Mouse (Mus musculus): Measurements from ENCODE around the gene Rprd2. TPM values are rescaled to one million over a fixed set of nuclear protein-coding genes. Genes with fewer than 3 reads are reported as not detected.
"Not testable (repeated sequence)": the region's sequence is repeated elsewhere in the genome, so short reads cannot be mapped to it uniquely, and the experiment has no call there.

Rprd2 gene
- polyA plus RNA-seq, 1 experiment from 2014 or later: 22.6 TPM

DNA sequence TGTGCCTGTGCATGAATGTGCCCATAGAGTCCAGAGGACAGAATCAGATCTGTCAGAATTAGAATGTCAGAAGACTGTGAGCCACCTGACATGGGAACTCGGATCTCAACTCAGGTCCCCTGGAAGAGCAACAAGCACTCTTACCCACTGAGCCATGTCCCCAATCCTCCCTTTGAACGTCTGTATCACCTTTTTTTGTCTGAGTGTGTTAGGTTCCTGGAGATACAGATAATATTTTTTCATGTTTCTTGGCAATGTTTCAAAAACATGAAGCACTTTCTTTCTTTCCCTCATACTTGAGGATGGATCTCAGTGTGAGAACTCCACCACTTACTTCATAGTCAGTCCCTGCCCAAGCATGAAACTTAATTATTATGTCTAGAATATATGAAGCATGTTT is 10.3 kb downstream of the Rprd2 start:
- ATAC-seq (ENCODE audit: low read depth): no peak
- Histone ChIP-seq H3K4me1 (replicated peaks) (no peaks in the 10 kb centered on the region), H3K27ac (replicated peaks) (no peak overlapping the region)

DNA sequence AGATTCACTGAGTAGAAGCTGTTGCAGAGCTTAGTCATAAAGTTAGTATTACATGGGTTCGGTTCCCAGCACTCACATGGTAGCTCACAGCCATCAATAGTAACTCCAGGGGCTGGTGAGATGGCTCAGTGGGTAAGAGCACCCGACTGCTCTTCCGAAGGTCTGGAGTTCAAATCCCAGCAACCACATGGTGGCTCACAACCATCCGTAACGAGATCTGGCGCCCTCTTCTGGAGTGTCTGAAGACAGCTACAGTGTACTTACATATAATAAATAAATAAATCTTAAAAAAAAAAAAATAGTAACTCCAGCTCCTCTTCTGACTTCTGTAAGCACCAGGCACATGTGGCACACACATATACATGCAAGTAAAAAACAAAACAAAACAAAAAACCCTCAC is 11.0 kb downstream of the Rprd2 start:
- H3K4me2 ChIP-seq; H3K4me1 ChIP-seq (replicated peaks); H3K4me3 ChIP-seq; H3K9me3 ChIP-seq; H3K9ac ChIP-seq; H3K27ac ChIP-seq (replicated peaks); ATAC-seq (ENCODE audit: low read depth); H3K27me3 ChIP-seq: not testable (repeated sequence)
- H3K36me3 ChIP-seq: peaks cover 23% of the 10 kb centered on the region
- WGBS: 78% methylated on average over 6 of the region's 6 CpGs

More for the DNA sequence above, 10.3 kb downstream of the Rprd2 start:
- H3K9me3 ChIP-seq: no peaks in the 10 kb centered on the region
- H3K9ac ChIP-seq: no peak overlapping the region
- H3K4me3 ChIP-seq: no peak overlapping the region
- no peaks in the 10 kb centered on the region for H3K27me3 ChIP-seq
- H3K4me2 ChIP-seq: no peak overlapping the region
- H3K36me3 ChIP-seq: peaks cover 23% of the 10 kb centered on the region
- WGBS: 80% methylated on average over 2 of the region's 2 CpGs

- WGBS: 95% methylated on average over 1 of the region's 1 CpGs
- no peaks in the 10 kb centered on the region for H3K4me1 ChIP-seq (replicated peaks)
- H3K36me3 ChIP-seq: peaks cover 18% of the 10 kb centered on the region
- no peak overlapping the region for H3K4me2 ChIP-seq
- no peaks in the 10 kb centered on the region for H3K9me3 ChIP-seq
- ATAC-seq (ENCODE audit: low read depth): no peak
- no peak overlapping the region for H3K4me3 ChIP-seq
- no peaks in the 10 kb centered on the region for H3K27me3 ChIP-seq
- no peak overlapping the region for H3K27ac ChIP-seq (replicated peaks)
- H3K9ac ChIP-seq: no peak overlapping the region
Measured at GRCm38 (mm10) chr3:95806677-95807076, 12.0 kb downstream of the Rprd2 start.

DNA sequence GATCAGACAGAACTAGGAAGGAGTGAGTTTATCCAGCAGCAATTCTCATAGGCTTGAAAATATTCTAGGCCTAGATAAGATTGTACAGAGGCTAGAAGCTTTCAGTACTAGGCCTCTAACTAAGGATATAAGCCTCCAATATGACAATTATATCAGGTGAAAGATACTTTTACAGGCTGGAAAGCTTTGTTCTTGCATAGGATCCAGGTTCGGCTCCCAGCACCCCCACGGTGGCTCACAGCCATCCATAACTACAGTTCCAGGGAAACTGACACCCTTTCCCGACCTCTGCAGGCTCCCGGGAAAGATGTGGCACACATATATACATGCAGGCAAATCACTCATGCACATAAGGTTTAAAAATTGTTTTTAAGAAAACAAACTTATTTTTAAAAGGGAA is 14.8 kb downstream of the Rprd2 start:
- 93% methylated on average over 4 of the region's 4 CpGs for WGBS
- Histone ChIP-seq H3K4me1 (replicated peaks) (no peaks in the 10 kb centered on the region; the same call in 1 of the 2 replicates), H3K9ac (no peak overlapping the region), H3K4me2 (no peak overlapping the region), H3K36me3 (peaks cover 17% of the 10 kb centered on the region), H3K27ac (replicated peaks) (no peak overlapping the region), H3K9me3 (no peaks in the 10 kb centered on the region), H3K4me3 (no peak overlapping the region), H3K27me3 (no peaks in the 10 kb centered on the region)
- no peak for ATAC-seq (ENCODE audit: low read depth)

GRCm38 (mm10) chr3:95798756-95799155 is 19.9 kb downstream of the Rprd2 start:
- H3K4me1 ChIP-seq (replicated peaks): no peaks in the 10 kb centered on the region; the same call in 1 of the 2 replicates
- no peak for ATAC-seq (ENCODE audit: low read depth)
- H3K4me3 ChIP-seq: no peak overlapping the region
- WGBS: 96% methylated on average over 4 of the region's 4 CpGs
- H3K27me3 ChIP-seq: no peaks in the 10 kb centered on the region
- H3K36me3 ChIP-seq: no peaks in the 10 kb centered on the region
- no peak overlapping the region for H3K4me2 ChIP-seq
- no peak overlapping the region for H3K27ac ChIP-seq (replicated peaks)
- no peaks in the 10 kb centered on the region for H3K9me3 ChIP-seq
- no peak overlapping the region for H3K9ac ChIP-seq

DNA sequence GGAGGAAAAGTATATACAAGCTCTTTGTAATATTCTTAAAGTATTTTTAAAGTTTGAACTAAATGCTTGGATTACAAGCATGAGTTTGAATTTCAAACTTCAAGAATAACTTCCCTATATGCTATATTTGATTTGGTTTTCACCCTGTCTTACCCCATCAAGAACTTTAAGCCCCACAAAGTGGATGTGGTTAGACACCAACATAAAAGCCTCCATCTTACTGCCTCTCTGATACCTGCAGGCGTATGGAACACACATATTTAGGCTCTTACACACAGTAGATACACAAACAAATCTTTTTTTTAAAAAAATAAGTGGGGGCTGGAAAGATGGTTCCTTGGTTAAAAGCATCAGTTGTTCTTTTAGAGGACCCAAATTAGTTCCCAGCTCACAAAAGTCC is 24.4 kb downstream of the Rprd2 start:
- Histone ChIP-seq H3K27me3 (no peaks in the 10 kb centered on the region), H3K4me3 (no peak overlapping the region), H3K9ac (no peak overlapping the region), H3K4me2 (no peak overlapping the region), H3K36me3 (0 out of 2 replicates have a peak, but pooled peaks cover 2% of the 10 kb centered on the region), H3K9me3 (no peaks in the 10 kb centered on the region), H3K4me1 (replicated peaks) (no peaks in the 10 kb centered on the region), H3K27ac (replicated peaks) (no peak overlapping the region)
- 93% methylated on average over 1 of the region's 1 CpGs for WGBS
- ATAC-seq (ENCODE audit: low read depth): no peak

DNA sequence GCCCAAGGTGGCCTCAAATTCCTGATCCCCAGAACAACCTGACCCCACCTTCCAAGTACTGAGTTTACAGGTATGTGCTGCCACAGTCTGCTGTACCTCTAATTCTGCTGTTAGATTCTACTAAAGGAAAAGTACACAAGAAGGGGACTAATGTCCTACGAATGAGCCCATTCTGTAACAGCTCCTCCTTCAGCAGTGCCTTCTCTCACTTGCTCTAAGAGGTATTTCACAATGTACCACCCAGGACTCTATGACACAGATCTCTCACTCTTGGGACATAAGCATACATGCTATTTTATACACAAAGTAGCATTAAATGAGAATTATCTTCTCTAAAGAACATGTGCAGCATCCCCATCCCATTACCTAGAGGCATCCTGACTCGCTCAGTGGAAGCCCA is 25.0 kb downstream of the Rprd2 start:
- 87% methylated on average over 2 of the region's 2 CpGs for WGBS
- H3K27ac ChIP-seq (replicated peaks): no peak overlapping the region
- H3K36me3 ChIP-seq: 0 out of 2 replicates have a peak, but pooled peaks cover 2% of the 10 kb centered on the region
- no peaks in the 10 kb centered on the region for H3K4me1 ChIP-seq (replicated peaks)
- no peak overlapping the region for H3K4me2 ChIP-seq
- no peak overlapping the region for H3K9ac ChIP-seq
- H3K4me3 ChIP-seq: no peak overlapping the region
- no peak for ATAC-seq (ENCODE audit: low read depth)
- no peaks in the 10 kb centered on the region for H3K9me3 ChIP-seq
- H3K27me3 ChIP-seq: no peaks in the 10 kb centered on the region

GRCm38 (mm10) chr3:95785501-95785900 is 33.2 kb downstream of the Rprd2 start:
- Histone ChIP-seq H3K4me2 (no peak overlapping the region), H3K4me3 (no peak overlapping the region), H3K9me3 (no peaks in the 10 kb centered on the region), H3K4me1 (replicated peaks) (no peaks in the 10 kb centered on the region), H3K27me3 (no peaks in the 10 kb centered on the region), H3K9ac (no peak overlapping the region), H3K36me3 (peaks cover 71% of the 10 kb centered on the region), H3K27ac (replicated peaks) (no peak overlapping the region)
- ATAC-seq (ENCODE audit: low read depth): no peak
- 86% methylated on average over 4 of the region's 4 CpGs for WGBS

DNA sequence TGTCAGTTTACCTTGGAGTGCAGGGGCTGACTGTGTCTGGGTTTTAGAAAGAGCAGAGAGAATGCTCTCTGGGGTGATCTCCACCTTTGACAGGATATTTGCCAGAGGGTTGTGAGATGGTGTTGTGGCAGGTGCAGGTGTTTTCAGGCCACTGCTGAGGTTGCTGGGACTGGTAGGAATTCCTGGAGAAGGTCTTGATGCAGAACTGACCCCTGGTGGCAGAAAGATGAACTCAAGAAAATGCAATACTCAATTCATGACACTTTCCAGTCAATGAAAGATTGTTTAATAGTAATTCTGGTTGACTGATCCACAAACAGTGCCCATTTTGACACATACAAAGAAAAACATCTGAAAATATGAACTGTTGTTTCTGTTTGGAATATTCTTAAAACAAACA is 46.7 kb downstream of the Rprd2 start:
- no peaks in the 10 kb centered on the region for H3K4me1 ChIP-seq (replicated peaks)
- no peak overlapping the region for H3K4me3 ChIP-seq
- H3K9ac ChIP-seq: no peak overlapping the region
- H3K9me3 ChIP-seq: no peaks in the 10 kb centered on the region
- ATAC-seq (ENCODE audit: low read depth): no peak
- H3K4me2 ChIP-seq: no peak overlapping the region
- no peaks in the 10 kb centered on the region for H3K27me3 ChIP-seq
- H3K27ac ChIP-seq (replicated peaks): no peak overlapping the region
- H3K36me3 ChIP-seq: peaks cover 79% of the 10 kb centered on the region

DNA sequence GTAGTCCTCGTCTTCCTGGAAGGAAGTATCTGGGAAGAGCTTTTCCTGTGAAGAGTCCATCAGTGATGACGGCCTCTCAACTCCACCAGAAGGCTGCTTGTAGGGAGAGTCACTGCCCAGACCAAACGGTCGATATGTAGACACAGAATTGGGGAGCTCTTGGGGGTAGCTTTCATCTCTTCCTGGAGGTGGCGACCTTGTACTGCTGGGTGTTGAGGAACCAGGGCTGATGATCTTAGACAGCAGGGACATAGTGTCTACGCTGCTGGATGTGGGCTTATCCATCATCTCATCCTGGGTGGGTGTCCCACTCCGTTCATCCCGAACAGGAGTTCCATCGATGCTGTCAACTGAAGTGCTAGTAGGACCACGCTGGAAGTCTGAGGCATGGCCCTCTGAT is 53.1 kb downstream of the Rprd2 start:
- no peak for ATAC-seq (ENCODE audit: low read depth)
- no peaks in the 10 kb centered on the region for H3K4me1 ChIP-seq (replicated peaks)
- no peak overlapping the region for H3K27ac ChIP-seq (replicated peaks)
- no peak overlapping the region for H3K4me2 ChIP-seq
- H3K36me3 ChIP-seq: peaks cover 69% of the 10 kb centered on the region
- H3K9ac ChIP-seq: no peak overlapping the region
- H3K9me3 ChIP-seq: no peaks in the 10 kb centered on the region
- H3K4me3 ChIP-seq: no peak overlapping the region
- WGBS: 94% methylated on average over 10 of the region's 10 CpGs
- no peaks in the 10 kb centered on the region for H3K27me3 ChIP-seq

DNA sequence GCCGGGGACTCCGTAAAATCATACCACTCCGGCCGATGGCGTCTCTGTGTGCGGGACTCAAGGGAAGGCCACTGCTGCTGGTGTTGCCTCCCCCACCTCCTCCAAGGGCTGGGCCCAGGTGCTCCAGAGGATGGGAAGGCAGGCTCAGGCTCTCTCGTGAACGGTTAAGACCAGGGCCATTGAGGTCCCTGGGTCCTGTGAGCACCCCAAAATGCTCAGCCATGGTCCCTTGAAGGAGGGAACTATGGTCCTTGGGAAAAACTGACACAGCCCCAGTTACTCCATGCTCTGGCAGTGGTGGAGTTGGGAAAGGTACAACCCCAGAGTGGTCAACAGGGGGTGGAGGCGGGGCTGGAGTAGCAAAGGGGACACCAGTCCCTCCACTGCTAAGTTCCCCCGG is 54.9 kb downstream of the Rprd2 start:
- no peak overlapping the region for H3K9ac ChIP-seq

GRCm38 (mm10) chr3:95762961-95763360 is 55.7 kb downstream of the Rprd2 start:
- Histone ChIP-seq H3K4me3 (no peak overlapping the region), H3K9ac (no peak overlapping the region), H3K36me3 (peaks cover 49% of the 10 kb centered on the region), H3K4me1 (replicated peaks) (no peaks in the 10 kb centered on the region), H3K27ac (replicated peaks) (no peak overlapping the region), H3K9me3 (no peaks in the 10 kb centered on the region), H3K27me3 (no peaks in the 10 kb centered on the region), H3K4me2 (no peak overlapping the region)
- 49% methylated on average over 6 of the region's 6 CpGs for WGBS
- no peak for ATAC-seq (ENCODE audit: low read depth)

More for the DNA sequence above, 54.9 kb downstream of the Rprd2 start:
- Histone ChIP-seq H3K36me3 (peaks cover 58% of the 10 kb centered on the region), H3K27ac (replicated peaks) (no peak overlapping the region), H3K4me3 (no peak overlapping the region), H3K4me2 (no peak overlapping the region), H3K9me3 (no peaks in the 10 kb centered on the region), H3K4me1 (replicated peaks) (no peaks in the 10 kb centered on the region), H3K27me3 (no peaks in the 10 kb centered on the region)
- WGBS: 82% methylated on average over 10 of the region's 10 CpGs
- ATAC-seq (ENCODE audit: low read depth): no peak

GRCm38 (mm10) chr3:95761771-95762170 is 56.9 kb downstream of the Rprd2 start:
- H3K27me3 ChIP-seq: no peaks in the 10 kb centered on the region
- no peaks in the 10 kb centered on the region for H3K9me3 ChIP-seq
- 76% methylated on average over 4 of the region's 4 CpGs for WGBS
- H3K4me2 ChIP-seq: no peak overlapping the region
- peaks cover 38% of the 10 kb centered on the region for H3K36me3 ChIP-seq
- H3K4me1 ChIP-seq (replicated peaks): no peaks in the 10 kb centered on the region
- ATAC-seq (ENCODE audit: low read depth): no peak
- H3K4me3 ChIP-seq: no peak overlapping the region
- no peak overlapping the region for H3K27ac ChIP-seq (replicated peaks)
- no peak overlapping the region for H3K9ac ChIP-seq

Data from neural tube, embryonic 13.5 days (tissue).